ENCODE assay signal across 26 mouse cellular contexts in genomic region chr2:147942591-147942990, GRCm38 (mm10).
DNase-seq lines count a peak whose midpoint lies in the region; ATAC-seq and TF ChIP-seq lines count a peak whose summit lies in the region.
"Had no signal": no experiment of that assay in that cellular context is flagged by ENCODE, and none has a peak within 500 bp of the region (broad histone marks: within the 10 kb centered on the region; RNA-seq: fewer than 3 reads in every experiment).

No protein-coding gene starts in this region.

- H3K4me2 ChIP-seq in kidney, embryonic 15.5 days: no peak overlapping the region
- H3K4me2 ChIP-seq in liver, embryonic 11.5 days: no peak overlapping the region
- H3K4me2 ChIP-seq in liver, embryonic 15.5 days: no peak overlapping the region
- no peak overlapping the region for H3K4me2 ChIP-seq in stomach, embryonic 16.5 days (ENCODE audit: low read depth, low read length)
- H3K4me2 ChIP-seq in hindbrain, embryonic 13.5 days: no peak overlapping the region
- H3K4me2 ChIP-seq: forebrain, embryonic 13.5 days; heart, embryonic 12.5 days; hindbrain, embryonic 14.5 days; lung, embryonic 15.5 days; midbrain, embryonic 15.5 days; neural tube, embryonic 15.5 days had no signal

- no peak for TF ChIP-seq CTCF in kidney, adult 2 months (conservative IDR thresholded peaks at IDR 0.05; ENCODE audit: insufficient read depth, insufficient read length, low read depth, low read length)

- H3K36me3 ChIP-seq in kidney, adult 2 months (ENCODE audit: control insufficient read depth, insufficient read depth, low read length): no peaks in the 10 kb centered on the region
- no peaks in the 10 kb centered on the region for H3K36me3 ChIP-seq in kidney, embryonic 15.5 days
- H3K36me3 ChIP-seq in liver, embryonic 11.5 days (ENCODE audit: control insufficient read depth, insufficient read depth, low read length): no peaks in the 10 kb centered on the region
- H3K36me3 ChIP-seq in liver, embryonic 15.5 days (replicated peaks): no peaks in the 10 kb centered on the region
- H3K36me3 ChIP-seq in stomach, embryonic 16.5 days (ENCODE audit: control insufficient read depth, insufficient read depth, low read length): no peaks in the 10 kb centered on the region
- H3K36me3 ChIP-seq in hindbrain, embryonic 13.5 days: no peaks in the 10 kb centered on the region
- H3K36me3 ChIP-seq: heart, embryonic 12.5 days; lung, embryonic 15.5 days; midbrain, embryonic 15.5 days; neural tube, embryonic 15.5 days had no signal

- no peak for TF ChIP-seq POLR2A in kidney, adult 2 months (IDR thresholded peaks at IDR 0.05; ENCODE audit: low read depth, low read length)

- no peaks in the 10 kb centered on the region; the same call in 1 of the 2 replicates for H3K27me3 ChIP-seq in kidney, adult 2 months (replicated peaks; ENCODE audit: control insufficient read depth, insufficient read depth, low read length)
- H3K27me3 ChIP-seq in kidney, embryonic 15.5 days: no peaks in the 10 kb centered on the region
- no peaks in the 10 kb centered on the region for H3K27me3 ChIP-seq in liver, embryonic 11.5 days (replicated peaks; ENCODE audit: control insufficient read depth, insufficient read depth, low read length)
- no peaks in the 10 kb centered on the region for H3K27me3 ChIP-seq in liver, embryonic 15.5 days
- H3K27me3 ChIP-seq in stomach, embryonic 16.5 days (ENCODE audit: control insufficient read depth, insufficient read depth, low read length): no peaks in the 10 kb centered on the region
- no peaks in the 10 kb centered on the region for H3K27me3 ChIP-seq in hindbrain, embryonic 13.5 days
- H3K27me3 ChIP-seq: forebrain, embryonic 13.5 days; heart, embryonic 12.5 days; lung, embryonic 15.5 days; midbrain, embryonic 15.5 days; neural tube, embryonic 15.5 days had no signal

- DNase-seq in kidney, adult 2 months: peak; percentile 39
- no peak for DNase-seq in liver, embryonic 11.5 days (ENCODE audit: low spot score)
- DNase-seq in retina, embryonic 14.5 days (ENCODE audit: low spot score): no peak
- no peak for DNase-seq in T-cell, adult 2 months (ENCODE audit: low spot score)
- DNase-seq: cerebellum, adult 8-10 months; cerebellum, postnatal 25 days; gastrocnemius, postnatal 25 days; heart, adult 18-20 months; heart, postnatal 4 days; kidney, adult 18-20 months; kidney, postnatal 14 days; left cerebral cortex, postnatal 4 days; thymus, adult 18-20 months; thymus, postnatal 36 days had no signal

- WGBS in kidney, adult 2 months: 45% methylated on average over 4 of the region's 4 CpGs
- 37% methylated on average over 4 of the region's 4 CpGs for WGBS in kidney, embryonic 15.5 days
- 59% methylated on average over 4 of the region's 4 CpGs for WGBS in liver, embryonic 11.5 days
- WGBS in liver, embryonic 15.5 days (ENCODE audit: insufficient replicate concordance): 50% methylated on average over 4 of the region's 4 CpGs
- 58% methylated on average over 4 of the region's 4 CpGs for WGBS in stomach, embryonic 16.5 days
- WGBS in hindbrain, embryonic 13.5 days: 75% methylated on average over 4 of the region's 4 CpGs

- no peak overlapping the region for H3K27ac ChIP-seq in kidney, adult 2 months (ENCODE audit: insufficient read depth, low read depth, low read length)
- no peak overlapping the region for H3K27ac ChIP-seq in kidney, embryonic 15.5 days
- peak overlapping the region; percentile 38; the same call in 1 of the 2 replicates for H3K27ac ChIP-seq in liver, embryonic 11.5 days (ENCODE audit: low read depth, low read length)
- H3K27ac ChIP-seq in liver, embryonic 15.5 days (replicated peaks): peak overlapping the region; percentile 33; the same call in 1 of the 2 replicates
- 0 out of 2 replicates have a peak overlapping the region, but pooled peaks have one; percentile 42 for H3K27ac ChIP-seq in stomach, embryonic 16.5 days (ENCODE audit: low read length)
- no peak overlapping the region for H3K27ac ChIP-seq in hindbrain, embryonic 13.5 days
- H3K27ac ChIP-seq: forebrain, embryonic 13.5 days; hindbrain, embryonic 14.5 days; lung, embryonic 15.5 days; midbrain, embryonic 10.5 days; midbrain, embryonic 15.5 days; neural tube, embryonic 15.5 days had no signal

- H3K9me3 ChIP-seq in kidney, embryonic 15.5 days (replicated peaks): no peaks in the 10 kb centered on the region
- no peaks in the 10 kb centered on the region for H3K9me3 ChIP-seq in liver, embryonic 11.5 days (ENCODE audit: control insufficient read depth, low read length)
- H3K9me3 ChIP-seq in liver, embryonic 15.5 days (replicated peaks): no peaks in the 10 kb centered on the region
- no peaks in the 10 kb centered on the region for H3K9me3 ChIP-seq in stomach, embryonic 16.5 days (replicated peaks; ENCODE audit: control insufficient read depth, low read length)
- no peaks in the 10 kb centered on the region for H3K9me3 ChIP-seq in hindbrain, embryonic 13.5 days
- H3K9me3 ChIP-seq: forebrain, embryonic 13.5 days; heart, embryonic 12.5 days; lung, embryonic 15.5 days; midbrain, embryonic 10.5 days; midbrain, embryonic 15.5 days; neural tube, embryonic 15.5 days had no signal

- no peak overlapping the region for H3K4me3 ChIP-seq in kidney, adult 2 months (ENCODE audit: insufficient read depth, low read depth, low read length)
- H3K4me3 ChIP-seq in kidney, embryonic 15.5 days (replicated peaks): no peak overlapping the region
- H3K4me3 ChIP-seq in liver, embryonic 11.5 days (ENCODE audit: low read depth, low read length): no peak overlapping the region
- no peak overlapping the region for H3K4me3 ChIP-seq in liver, embryonic 15.5 days (replicated peaks)
- H3K4me3 ChIP-seq in stomach, embryonic 16.5 days (replicated peaks; ENCODE audit: low read length): no peak overlapping the region
- no peak overlapping the region for H3K4me3 ChIP-seq in hindbrain, embryonic 13.5 days
- H3K4me3 ChIP-seq: forebrain, embryonic 13.5 days; heart, embryonic 12.5 days; lung, embryonic 15.5 days; midbrain, embryonic 10.5 days; midbrain, embryonic 15.5 days; neural tube, embryonic 15.5 days had no signal

- no peak for ATAC-seq in kidney, embryonic 15.5 days (replicated peaks; ENCODE audit: low FRiP score)
- ATAC-seq in liver, embryonic 11.5 days (replicated peaks; ENCODE audit: low FRiP score): peak; percentile 67
- peak; percentile 71 for ATAC-seq in liver, embryonic 15.5 days (ENCODE audit: insufficient read depth)
- no peak for ATAC-seq in stomach, embryonic 16.5 days (ENCODE audit: insufficient read depth, low FRiP score)
- ATAC-seq in hindbrain, embryonic 13.5 days (ENCODE audit: low FRiP score): no peak
- ATAC-seq: CD4-positive, CD25-positive, alpha-beta regulatory T cell, adult 4 months; forebrain, embryonic 13.5 days; midbrain, embryonic 15.5 days had no signal

- H3K9ac ChIP-seq in kidney, embryonic 15.5 days: no peak overlapping the region
- H3K9ac ChIP-seq in liver, embryonic 11.5 days (ENCODE audit: low read depth, low read length): no peak overlapping the region
- H3K9ac ChIP-seq in liver, embryonic 15.5 days: no peak overlapping the region
- H3K9ac ChIP-seq in stomach, embryonic 16.5 days (ENCODE audit: low read length): no peak overlapping the region
- no peak overlapping the region for H3K9ac ChIP-seq in hindbrain, embryonic 13.5 days
- H3K9ac ChIP-seq: forebrain, embryonic 13.5 days; heart, embryonic 12.5 days; hindbrain, embryonic 14.5 days; lung, embryonic 15.5 days; midbrain, embryonic 15.5 days; neural tube, embryonic 15.5 days had no signal

- no peaks in the 10 kb centered on the region for H3K4me1 ChIP-seq in kidney, adult 2 months (ENCODE audit: control insufficient read depth, insufficient read depth, low read length)
- peaks cover 4% of the 10 kb centered on the region for H3K4me1 ChIP-seq in kidney, embryonic 15.5 days
- H3K4me1 ChIP-seq in liver, embryonic 11.5 days (replicated peaks; ENCODE audit: control insufficient read depth, insufficient read depth, low read length): no peaks in the 10 kb centered on the region; the same call in 1 of the 2 replicates
- H3K4me1 ChIP-seq in liver, embryonic 15.5 days (replicated peaks): peaks cover 7% of the 10 kb centered on the region; the same call in 1 of the 2 replicates
- no peaks in the 10 kb centered on the region for H3K4me1 ChIP-seq in stomach, embryonic 16.5 days (ENCODE audit: control insufficient read depth, insufficient read depth, low read length)
- no peaks in the 10 kb centered on the region for H3K4me1 ChIP-seq in hindbrain, embryonic 13.5 days (replicated peaks)
- H3K4me1 ChIP-seq: forebrain, embryonic 13.5 days; heart, embryonic 12.5 days; lung, embryonic 15.5 days; midbrain, embryonic 10.5 days; midbrain, embryonic 15.5 days; neural tube, embryonic 15.5 days had no signal

Comparison
In these comparisons a context has a peak if more than half of its experiments do, and no peak if none do; other contexts are left out.
1. H3K27ac ChIP-seq: peak in liver, embryonic 11.5 days (single experiment), liver, embryonic 15.5 days (single experiment) and stomach, embryonic 16.5 days (single experiment); none in kidney, adult 2 months (single experiment), kidney, embryonic 15.5 days (single experiment) and hindbrain, embryonic 13.5 days (single experiment).
2. ATAC-seq: peak in liver, embryonic 11.5 days (single experiment) and liver, embryonic 15.5 days (single experiment); none in kidney, embryonic 15.5 days (single experiment), stomach, embryonic 16.5 days (single experiment) and hindbrain, embryonic 13.5 days (single experiment).